Mouse (Mus musculus) frontal cortex, postnatal 36 days (tissue): ENCODE data around the gene Olfr551.
A peak's percentile ranks its signal among the peaks of the same experiment; 100 is the strongest.
"Not testable (repeated sequence)": the region's sequence is repeated elsewhere in the genome, so short reads cannot be mapped to it uniquely, and the experiment has no call there.

Source experiments
- DNase-seq, 2 experiments: peaks; one replicate each; pipeline ENCODE4 v3.0.0; 2022; ENCODE audit warnings: low spot score in 2 of 2

Olfr551 gene

GRCm38 (mm10) chr7:102591786-102592185, at the start of gene Olfr551:
Olfr551 (minus strand) TSS chr7:102591886.
- DNase-seq, result no peak

GRCm38 (mm10) chr7:102638132-102638531, 46.4 kb upstream of the Olfr551 start, which contains the start of gene Olfr554:
Olfr554 (plus strand) TSS chr7:102638432.
- DNase-seq, result no peak

- DNase-seq, result peak; percentile 4 to 39
Measured at GRCm38 (mm10) chr7:102636665-102637064, 45.0 kb upstream of the Olfr551 start.

- not testable (repeated sequence) for DNase-seq
Measured at GRCm38 (mm10) chr7:102620368-102620767, 28.7 kb upstream of the Olfr551 start.

- no peak for DNase-seq
Measured at GRCm38 (mm10) chr7:102619608-102620007, 27.9 kb upstream of the Olfr551 start.

GRCm38 (mm10) chr7:102618118-102618517, 26.4 kb upstream of the Olfr551 start, which contains the start of gene Olfr553:
Olfr553 (minus strand) TSS chr7:102618218.
- DNase-seq, result no peak

GRCm38 (mm10) chr7:102597378-102598031, 5.8 kb upstream of the Olfr551 start, which contains the start of gene Olfr552:
Olfr552 (plus strand) TSS chr7:102597770.
- DNase-seq, result no peak

- no peak for DNase-seq
Measured at GRCm38 (mm10) chr7:102575998-102576397, 15.7 kb downstream of the Olfr551 start.

- no peak for DNase-seq
Measured at GRCm38 (mm10) chr7:102573174-102573830, 18.4 kb downstream of the Olfr551 start.

DNA sequence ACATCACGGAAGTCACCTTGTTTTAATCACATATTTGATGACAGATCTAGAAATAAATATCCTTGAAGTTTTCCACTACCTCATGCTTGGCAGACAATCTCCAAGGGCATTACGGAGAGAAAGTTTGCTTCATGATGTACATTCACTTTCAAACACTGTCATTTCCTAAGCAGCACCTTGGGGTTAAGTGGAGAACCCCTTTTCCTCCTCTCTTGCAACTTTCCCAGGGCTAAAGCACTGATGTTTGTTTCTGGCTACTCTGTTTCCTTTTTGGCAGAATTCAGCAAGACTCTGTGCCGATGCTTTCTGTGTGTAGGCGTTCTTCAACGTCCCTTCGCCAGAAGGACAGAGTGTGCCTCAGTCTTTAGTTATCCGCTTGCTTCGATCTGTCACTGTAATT, 20.5 kb downstream of the Olfr551 start, which contains the start of gene Olfr550:
TSS of gene Olfr550 (plus strand) at position 301 of the 400 bp plus-strand sequence.
- DNase-seq, result peak in 1 of 2 experiments; percentile 4

DNA sequence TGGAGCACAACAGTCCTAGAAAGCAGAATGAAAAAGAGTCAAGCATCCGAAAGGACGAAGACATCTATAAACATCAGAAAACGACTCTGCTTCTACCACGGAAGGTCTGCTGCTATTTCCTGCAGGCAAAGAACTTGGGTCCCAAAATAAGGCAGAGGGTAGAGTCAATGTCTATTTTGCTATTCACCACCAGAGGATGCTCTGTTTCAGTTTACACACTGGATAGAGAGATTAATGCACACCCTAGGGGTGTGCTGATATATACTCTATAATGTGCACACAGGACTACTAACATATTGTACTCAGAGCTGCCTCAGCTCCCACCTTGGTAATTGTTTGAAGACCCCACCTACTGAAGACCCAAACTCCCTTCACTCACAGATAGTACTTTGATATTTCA, 25.5 kb downstream of the Olfr551 start:
- no peak for DNase-seq

DNA sequence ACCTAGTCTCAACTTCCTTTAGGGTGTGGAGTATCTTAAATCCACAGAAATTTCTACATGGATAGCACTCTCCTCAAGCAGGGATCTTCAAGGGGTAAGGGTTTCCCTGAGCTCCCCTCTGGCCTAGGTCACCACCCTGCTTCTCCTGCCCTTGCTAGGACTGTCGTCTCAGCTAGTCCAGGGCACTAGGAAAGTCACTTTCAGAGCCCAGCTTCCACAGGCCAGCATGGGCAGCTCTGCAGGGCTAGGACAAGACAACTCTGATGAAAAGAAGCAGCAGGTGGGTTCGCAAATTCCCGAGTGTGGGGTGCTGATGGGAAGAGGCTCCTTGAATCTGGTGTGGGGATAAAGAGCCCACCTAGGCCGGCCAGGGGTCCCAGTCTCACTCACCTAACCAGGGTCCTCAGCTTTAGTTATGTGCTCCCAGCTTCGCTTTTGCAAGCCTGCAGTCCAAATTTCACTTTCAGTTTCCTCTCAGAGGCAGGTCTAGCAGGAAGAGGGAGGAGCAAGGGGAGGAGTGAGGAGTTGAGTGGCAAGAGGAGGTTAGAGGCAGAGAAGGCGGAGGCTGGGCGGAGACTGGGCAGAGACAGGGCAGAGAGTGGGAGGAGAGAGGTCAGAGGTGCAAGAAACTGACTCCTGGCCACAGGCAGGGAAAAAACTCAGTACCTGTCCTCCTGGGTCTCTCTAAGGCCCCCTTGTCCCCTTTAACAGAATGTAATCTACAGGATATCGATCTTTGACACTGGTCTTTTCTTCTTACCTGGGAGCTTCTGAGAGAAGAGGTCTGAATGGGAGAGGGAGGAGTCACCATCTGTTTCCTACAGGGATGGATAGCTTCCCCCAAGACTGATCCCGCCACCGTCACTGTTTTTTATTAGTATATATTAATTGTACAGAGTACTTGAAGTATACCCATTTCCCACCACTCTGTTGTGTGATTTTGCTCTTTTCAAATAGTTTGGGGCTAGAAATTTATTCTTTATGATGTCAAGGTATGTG, 26.4 kb downstream of the Olfr551 start, which contains the start of gene Trim21:
TSS of gene Trim21 (minus strand) at position 488 of the 999 bp plus-strand sequence.
- DNase-seq, result peak; percentile 41 to 43

DNA sequence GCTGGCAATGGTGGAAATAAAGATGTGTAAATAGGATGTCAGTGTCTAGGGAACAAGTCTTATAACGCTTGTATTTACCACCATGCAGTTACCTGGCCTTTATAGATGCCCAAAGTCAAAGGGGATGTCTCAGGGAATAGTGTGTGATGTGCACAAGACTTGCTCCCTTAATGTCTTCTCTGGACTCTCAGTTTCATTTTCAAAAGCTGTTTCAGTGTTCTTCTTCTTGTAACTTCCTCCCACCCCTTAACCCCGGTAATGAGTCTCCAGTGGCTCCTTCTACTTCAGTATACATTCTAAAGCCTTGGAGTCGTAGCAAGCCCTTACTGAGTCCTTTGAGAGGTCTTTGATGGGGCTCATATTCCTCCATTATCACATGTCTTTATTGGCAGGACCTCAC, 38.4 kb downstream of the Olfr551 start:
- DNase-seq, result no peak

GRCm38 (mm10) chr7:102549570-102549969, 42.1 kb downstream of the Olfr551 start, which contains the start of gene Olfr549:
Olfr549 (plus strand) TSS chr7:102549870.
- DNase-seq, result no peak

- no peak for DNase-seq
Measured at GRCm38 (mm10) chr7:102541251-102541650, 50.4 kb downstream of the Olfr551 start.

DNA sequence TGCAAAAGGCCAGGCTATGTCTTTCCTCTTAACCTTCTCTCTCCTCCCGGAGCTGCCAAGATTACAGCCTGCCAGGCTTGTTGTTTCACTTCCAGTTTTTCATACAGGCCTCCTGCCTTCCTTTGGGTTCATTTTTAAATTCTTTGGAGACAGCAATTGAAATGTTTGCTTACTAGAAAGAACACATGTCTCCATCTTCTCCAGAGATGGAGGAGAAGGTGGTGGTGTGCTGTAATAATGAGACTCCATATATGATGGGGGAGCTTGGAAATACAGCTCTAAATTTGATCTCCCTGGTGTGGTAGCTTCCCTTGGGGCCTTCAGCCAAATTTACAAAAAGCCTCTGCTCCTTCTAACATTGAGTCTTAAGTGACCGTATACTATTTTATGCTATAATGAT, 51.1 kb downstream of the Olfr551 start, which contains the start of gene Olfr548-ps1:
TSS of gene Olfr548-ps1 (plus strand) at position 301 of the 400 bp plus-strand sequence.
- no peak for DNase-seq

GRCm38 (mm10) chr7:102534449-102534848, 57.2 kb downstream of the Olfr551 start, which contains the start of gene Olfr547:
Olfr547 (plus strand) TSS chr7:102534749.
- DNase-seq, result no peak
